Mouse (Mus musculus): ENCODE measurements around the gene Scarb1.

DNA sequence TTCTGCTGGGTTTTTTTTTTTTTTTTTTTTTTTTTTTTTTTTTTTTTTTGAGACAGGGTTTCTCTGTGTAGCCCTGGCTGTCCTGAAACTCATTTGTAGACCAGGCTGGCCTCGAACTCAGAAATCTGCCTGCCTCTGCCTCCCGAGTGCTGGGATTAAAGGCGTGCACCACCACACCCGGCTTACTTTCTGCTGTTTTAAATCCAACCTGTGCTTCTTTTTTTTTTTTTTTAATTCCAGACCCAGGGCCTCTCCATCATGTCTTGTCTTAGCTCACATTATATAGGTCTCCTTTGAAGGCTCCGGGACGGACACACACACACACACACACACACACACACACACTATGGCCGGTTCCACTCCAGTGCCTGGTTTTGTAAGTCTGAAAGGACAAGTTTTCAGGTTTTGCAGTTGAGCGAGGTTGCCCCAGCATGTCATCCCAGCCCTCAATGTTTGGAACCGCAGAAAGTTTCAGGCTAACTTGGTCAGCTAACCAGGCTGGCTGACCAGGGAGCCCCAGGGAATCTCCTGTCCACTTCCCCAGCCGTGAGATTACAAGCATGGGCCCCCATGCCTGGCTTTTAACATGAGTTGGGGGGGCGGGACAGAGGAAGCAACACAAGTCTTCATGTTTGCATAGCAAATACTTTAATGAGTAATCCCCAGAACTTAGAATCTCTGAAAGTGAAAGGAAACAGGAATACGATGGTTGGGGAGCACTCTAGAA is 16.8 kb upstream of the Scarb1 start:
- TF ChIP-seq CTCF (IDR thresholded peaks at IDR 0.05; ENCODE audit: insufficient read depth, low read depth, low read length) (no peak), POLR2A (IDR thresholded peaks at IDR 0.05; ENCODE audit: insufficient read depth, low read depth, low read length) (no peak)

Measured in olfactory bulb, adult 2 months (tissue).